Mouse (Mus musculus) heart, embryonic 14.5 days (tissue): Measurements from ENCODE around the gene Tbl1x. TPM values are rescaled to one million over a fixed set of nuclear protein-coding genes. Genes with fewer than 3 reads are reported as not detected.
A peak's percentile ranks its signal among the peaks of the same experiment; 100 is the strongest.

Experiments used
- ATAC-seq: fragments of 200-750 bp; cut with Nextera tagmentation; 2 replicates; pipeline ENCODE4 v1.8.0; 2017; ENCODE audit warnings: low read depth, moderate TSS enrichment; ENCODE audit not compliant: insufficient number of reproducible peaks, insufficient read depth, low FRiP score
- H3K27ac ChIP-seq, 2 experiments: fragments of 200-500 bp in 1 of 2; fragments of 300-500 bp in 1 of 2; sonication (generic) in 1 of 2; replicated peaks in 1 of 2; 2 replicates each; pipeline ENCODE4 v1.5.1; 2012 to 2014; ENCODE audit warnings: low read depth in 2 of 2, low read length in 2 of 2, control low read depth in 1 of 2, mild to moderate bottlenecking in 1 of 2, mixed read lengths in 1 of 2; ENCODE audit not compliant: control insufficient read depth in 1 of 2, insufficient read depth in 1 of 2
- H3K27me3 ChIP-seq: fragments of 300-500 bp; sonication (generic); 2 replicates; pipeline ENCODE4 v1.6.1; 2014; ENCODE audit warnings: mild to moderate bottlenecking, low read length, control low read depth; ENCODE audit not compliant: control insufficient read depth, insufficient read depth
- H3K36me3 ChIP-seq: fragments of 300-500 bp; sonication (generic); 2 replicates; pipeline ENCODE4 v1.6.1; 2014; ENCODE audit warnings: mild to moderate bottlenecking, control low read depth, low read length, mixed read lengths; ENCODE audit not compliant: control insufficient read depth, insufficient read depth
- H3K4me1 ChIP-seq, 2 experiments: fragments of 200-500 bp in 1 of 2; fragments of 300-500 bp in 1 of 2; sonication (generic) in 1 of 2; 2 replicates each; pipeline ENCODE4 v1.6.1; 2012 to 2014; ENCODE audit warnings: low read length in 2 of 2, control low read depth in 1 of 2, mixed read lengths in 1 of 2; ENCODE audit not compliant: control insufficient read depth in 2 of 2, insufficient read depth in 2 of 2
- H3K4me2 ChIP-seq: fragments of 300-500 bp; sonication (generic); 2 replicates; pipeline ENCODE4 v1.6.1; 2014; ENCODE audit warnings: mild to moderate bottlenecking, low read length
- H3K4me3 ChIP-seq, 2 experiments: fragments of 200-500 bp in 1 of 2; fragments of 300-500 bp in 1 of 2; sonication (generic) in 1 of 2; 2 replicates each; pipeline ENCODE4 v1.5.1; 2012 to 2014; ENCODE audit warnings: low read length in 2 of 2, mild to moderate bottlenecking in 2 of 2, control low read depth in 1 of 2, low read depth in 1 of 2, moderate library complexity in 1 of 2; ENCODE audit not compliant: control insufficient read depth in 1 of 2, insufficient read depth in 1 of 2
- H3K9ac ChIP-seq: fragments of 300-500 bp; sonication (generic); 2 replicates; pipeline ENCODE4 v1.6.1; 2014; ENCODE audit warnings: mild to moderate bottlenecking, low read length
- H3K9me3 ChIP-seq: fragments of 300-500 bp; sonication (generic); 2 replicates; pipeline ENCODE4 v1.6.1; 2016; ENCODE audit warnings: low read length, control low read depth; ENCODE audit not compliant: control insufficient read depth
- WGBS: fragments of 180-500 bp; shearing (Covaris S2); extraction: QIAGEN DNeasy Blood & Tissue Kit; methylation state at CpG from one replicate; pipeline ENCODE4 v1.1.7; 2014; 5-methylcytosine and 5-hydroxymethylcytosine counted together
- polyA plus RNA-seq: library from polyadenylated mRNA; unstranded; fragments of >200 nt; fragmentation: Nextera tagmentation; extraction: Ambion mirVana; gene quantifications from 2 replicates; pipeline ENCODE4 v1.2.1, GENCODE M21; 2014

Tbl1x gene
- polyA plus RNA-seq, 1 experiment from 2014 or later: 62.7 TPM

GRCm38 (mm10) chrX:77611938-77612337, 101.1 kb downstream of the Tbl1x start:
- H3K27me3 ChIP-seq: no peaks in the 10 kb centered on the region
- H3K27ac ChIP-seq: no peak overlapping the region; a peak in 1 of 4 replicates
- no peak overlapping the region for H3K4me2 ChIP-seq
- H3K4me1 ChIP-seq: peaks cover 2 to 17% of the 10 kb centered on the region in 2 experiments; a peak in 3 of 4 replicates
- H3K36me3 ChIP-seq: no peaks in the 10 kb centered on the region
- WGBS: 48% methylated on average over 3 of the region's 3 CpGs
- no peak overlapping the region for H3K4me3 ChIP-seq
- H3K9ac ChIP-seq: no peak overlapping the region
- no peak for ATAC-seq
- no peaks in the 10 kb centered on the region for H3K9me3 ChIP-seq

GRCm38 (mm10) chrX:77613041-77613440, 102.2 kb downstream of the Tbl1x start:
- H3K9ac ChIP-seq: no peak overlapping the region
- 92% methylated on average over 1 of the region's 1 CpGs for WGBS
- H3K36me3 ChIP-seq: no peaks in the 10 kb centered on the region
- H3K4me3 ChIP-seq: no peak overlapping the region
- no peak for ATAC-seq
- peaks cover 2 to 18% of the 10 kb centered on the region in 2 experiments; a peak in 3 of 4 replicates for H3K4me1 ChIP-seq
- no peak overlapping the region for H3K4me2 ChIP-seq
- H3K27ac ChIP-seq: no peak overlapping the region
- H3K9me3 ChIP-seq: no peaks in the 10 kb centered on the region
- no peaks in the 10 kb centered on the region for H3K27me3 ChIP-seq

GRCm38 (mm10) chrX:77615735-77616293, 105.0 kb downstream of the Tbl1x start:
- Histone ChIP-seq H3K36me3 (no peaks in the 10 kb centered on the region), H3K4me1 (peaks cover 2 to 18% of the 10 kb centered on the region in 2 experiments; a peak in 2 of 4 replicates), H3K9me3 (no peaks in the 10 kb centered on the region), H3K4me3 (no peak overlapping the region), H3K9ac (no peak overlapping the region), H3K4me2 (no peak overlapping the region), H3K27me3 (no peaks in the 10 kb centered on the region), H3K27ac (peak overlapping the region; percentile 53 to 82; a peak in 3 of 4 replicates)
- WGBS: 43% methylated on average over 4 of the region's 4 CpGs
- ATAC-seq: no peak

- ATAC-seq: peak; percentile 76
- peak overlapping the region; percentile 79 to 82 for H3K27ac ChIP-seq
- 42% methylated on average over 6 of the region's 6 CpGs for WGBS
- no peak overlapping the region for H3K9ac ChIP-seq
- H3K9me3 ChIP-seq: no peaks in the 10 kb centered on the region
- peak overlapping the region; percentile 4; the same call in 1 of the 2 replicates for H3K4me2 ChIP-seq
- no peaks in the 10 kb centered on the region for H3K27me3 ChIP-seq
- peaks cover 0 to 18% of the 10 kb centered on the region in 2 experiments; a peak in 2 of 4 replicates for H3K4me1 ChIP-seq
- no peak overlapping the region for H3K4me3 ChIP-seq
- no peaks in the 10 kb centered on the region for H3K36me3 ChIP-seq
Measured at GRCm38 (mm10) chrX:77617368-77618144, 106.7 kb downstream of the Tbl1x start.

- 72% methylated on average over 2 of the region's 2 CpGs for WGBS
- ATAC-seq: no peak
- H3K27ac ChIP-seq: no peak overlapping the region
Measured at GRCm38 (mm10) chrX:77630439-77630838, 119.6 kb downstream of the Tbl1x start.

GRCm38 (mm10) chrX:77636499-77636898, 125.7 kb downstream of the Tbl1x start:
- no peaks in the 10 kb centered on the region for H3K27me3 ChIP-seq
- H3K4me3 ChIP-seq: no peak overlapping the region
- 76% methylated on average over 3 of the region's 3 CpGs for WGBS
- no peak overlapping the region for H3K27ac ChIP-seq
- H3K4me1 ChIP-seq: no peaks in the 10 kb centered on the region
- ATAC-seq: no peak
- no peaks in the 10 kb centered on the region for H3K9me3 ChIP-seq
- H3K9ac ChIP-seq: no peak overlapping the region
- H3K4me2 ChIP-seq: no peak overlapping the region
- peaks cover 13% of the 10 kb centered on the region; the same call in 1 of the 2 replicates for H3K36me3 ChIP-seq

More at GRCm38 (mm10) chrX:77630439-77630838, 119.6 kb downstream of the Tbl1x start:
- Histone ChIP-seq H3K4me1 (peaks cover 0 to 3% of the 10 kb centered on the region in 2 experiments; a peak in 1 of 4 replicates), H3K9me3 (no peaks in the 10 kb centered on the region), H3K9ac (no peak overlapping the region), H3K27me3 (no peaks in the 10 kb centered on the region), H3K4me2 (no peak overlapping the region), H3K36me3 (peaks cover 6% of the 10 kb centered on the region; the same call in 1 of the 2 replicates), H3K4me3 (no peak overlapping the region)

- H3K9ac ChIP-seq: no peak overlapping the region
- ATAC-seq: no peak
- no peak overlapping the region for H3K4me2 ChIP-seq
- WGBS: 14% methylated on average over 3 of the region's 3 CpGs
- H3K27me3 ChIP-seq: no peaks in the 10 kb centered on the region
- peaks cover 13% of the 10 kb centered on the region; the same call in 1 of the 2 replicates for H3K36me3 ChIP-seq
- no peaks in the 10 kb centered on the region for H3K9me3 ChIP-seq
- no peaks in the 10 kb centered on the region for H3K4me1 ChIP-seq
- no peak overlapping the region for H3K27ac ChIP-seq
- H3K4me3 ChIP-seq: no peak overlapping the region
Measured at GRCm38 (mm10) chrX:77638076-77638475, 127.3 kb downstream of the Tbl1x start.
